Mouse (Mus musculus) forebrain, embryonic 16.5 days (tissue): ENCODE data around the gene Add3. TPM values are rescaled to one million over a fixed set of nuclear protein-coding genes. Genes with fewer than 3 reads are reported as not detected.

Experiments used
- ATAC-seq: fragments of 200-750 bp; cut with Nextera tagmentation; 2 replicates; pipeline ENCODE4 v1.8.0; 2017; ENCODE audit warnings: mild to moderate bottlenecking, moderate library complexity
- H3K27ac ChIP-seq: fragments of 300-500 bp; sonication (generic); 2 replicates; pipeline ENCODE4 v1.5.1; 2014; ENCODE audit warnings: low read length, control low read depth
- H3K27me3 ChIP-seq: fragments of 300-500 bp; sonication (generic); replicated peaks from 2 replicates; pipeline ENCODE4 v1.6.1; 2014; ENCODE audit warnings: low read length; ENCODE audit not compliant: control insufficient read depth, insufficient read depth
- H3K36me3 ChIP-seq: fragments of 300-500 bp; sonication (generic); 2 replicates; pipeline ENCODE4 v1.6.1; 2014; ENCODE audit not compliant: control insufficient read depth, insufficient read depth
- H3K4me1 ChIP-seq: fragments of 300-500 bp; sonication (generic); replicated peaks from 2 replicates; pipeline ENCODE4 v1.6.1; 2014; ENCODE audit warnings: low read length; ENCODE audit not compliant: control insufficient read depth, insufficient read depth
- H3K4me2 ChIP-seq: fragments of 300-500 bp; sonication (generic); 2 replicates; pipeline ENCODE4 v1.6.1; 2014; ENCODE audit warnings: mild to moderate bottlenecking, low read length, control low read depth
- H3K4me3 ChIP-seq: fragments of 300-500 bp; sonication (generic); replicated peaks from 2 replicates; pipeline ENCODE4 v1.5.1; 2014; ENCODE audit warnings: mild to moderate bottlenecking, low read length, control low read depth
- H3K9ac ChIP-seq: fragments of 300-500 bp; sonication (generic); replicated peaks from 2 replicates; pipeline ENCODE4 v1.6.1; 2014; ENCODE audit warnings: low read depth, low read length, control low read depth
- H3K9me3 ChIP-seq: fragments of 300-500 bp; sonication (generic); 2 replicates; pipeline ENCODE4 v1.6.1; 2016; ENCODE audit warnings: low read length; ENCODE audit not compliant: control insufficient read depth
- WGBS: fragments of 180-500 bp; shearing (Covaris S2); extraction: QIAGEN DNeasy Blood & Tissue Kit; methylation state at CpG from one replicate; pipeline ENCODE4 v1.1.7; 2014; 5-methylcytosine and 5-hydroxymethylcytosine counted together
- polyA plus RNA-seq: library from polyadenylated mRNA; unstranded; fragments of >200 nt; fragmentation: Nextera tagmentation; extraction: Ambion mirVana; gene quantifications from 2 replicates; pipeline ENCODE4 v1.2.1, GENCODE M21; 2015

The Add3 gene
- polyA plus RNA-seq, 1 experiment from 2014 or later, result 30.6 TPM

DNA sequence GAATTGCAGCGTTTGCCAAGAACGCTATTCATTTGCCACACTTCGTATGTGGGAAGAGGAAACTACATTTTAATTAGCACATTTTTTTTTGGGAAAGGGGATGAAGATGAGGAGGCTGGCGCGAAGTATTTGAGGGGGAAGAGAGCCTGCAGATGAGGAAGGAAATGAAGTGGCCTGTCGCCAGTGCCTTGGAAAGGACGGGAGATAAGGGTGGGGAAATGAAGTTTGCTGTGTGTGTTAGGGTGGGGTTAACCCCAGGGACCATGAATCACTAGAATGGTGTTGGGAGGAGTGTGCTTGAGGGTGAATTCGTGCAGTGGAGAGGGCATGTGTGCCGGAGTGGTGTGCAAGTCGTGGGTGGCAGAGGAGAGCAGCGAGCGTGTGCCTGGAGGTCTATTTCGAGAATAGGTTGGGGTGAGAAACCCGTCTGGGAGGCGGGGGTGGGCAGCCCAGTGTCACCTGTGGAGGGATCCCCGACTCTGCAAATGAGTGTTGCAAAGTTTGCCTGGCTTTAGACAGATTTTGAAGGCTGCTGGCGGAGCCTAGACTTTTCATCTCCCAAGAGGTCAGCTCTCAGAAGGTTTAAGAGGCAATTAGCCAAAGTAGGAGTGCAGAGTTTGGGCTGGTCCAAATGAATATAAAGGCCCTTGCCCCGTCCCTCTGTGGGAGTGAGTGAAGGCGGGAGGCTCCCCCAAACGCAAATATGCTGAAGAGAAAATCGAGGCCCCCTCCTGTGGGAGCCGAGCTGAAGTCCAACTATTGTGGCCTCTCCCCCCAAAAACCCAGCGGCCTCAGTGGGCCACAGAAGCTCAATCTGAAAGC is 1.2 kb downstream of the Add3 start:
- H3K9me3 ChIP-seq, result no peaks in the 10 kb centered on the region
- 2% methylated on average over 23 of the region's 23 CpGs for WGBS
- ATAC-seq, result no peak; the same call in 1 of the 2 replicates

DNA sequence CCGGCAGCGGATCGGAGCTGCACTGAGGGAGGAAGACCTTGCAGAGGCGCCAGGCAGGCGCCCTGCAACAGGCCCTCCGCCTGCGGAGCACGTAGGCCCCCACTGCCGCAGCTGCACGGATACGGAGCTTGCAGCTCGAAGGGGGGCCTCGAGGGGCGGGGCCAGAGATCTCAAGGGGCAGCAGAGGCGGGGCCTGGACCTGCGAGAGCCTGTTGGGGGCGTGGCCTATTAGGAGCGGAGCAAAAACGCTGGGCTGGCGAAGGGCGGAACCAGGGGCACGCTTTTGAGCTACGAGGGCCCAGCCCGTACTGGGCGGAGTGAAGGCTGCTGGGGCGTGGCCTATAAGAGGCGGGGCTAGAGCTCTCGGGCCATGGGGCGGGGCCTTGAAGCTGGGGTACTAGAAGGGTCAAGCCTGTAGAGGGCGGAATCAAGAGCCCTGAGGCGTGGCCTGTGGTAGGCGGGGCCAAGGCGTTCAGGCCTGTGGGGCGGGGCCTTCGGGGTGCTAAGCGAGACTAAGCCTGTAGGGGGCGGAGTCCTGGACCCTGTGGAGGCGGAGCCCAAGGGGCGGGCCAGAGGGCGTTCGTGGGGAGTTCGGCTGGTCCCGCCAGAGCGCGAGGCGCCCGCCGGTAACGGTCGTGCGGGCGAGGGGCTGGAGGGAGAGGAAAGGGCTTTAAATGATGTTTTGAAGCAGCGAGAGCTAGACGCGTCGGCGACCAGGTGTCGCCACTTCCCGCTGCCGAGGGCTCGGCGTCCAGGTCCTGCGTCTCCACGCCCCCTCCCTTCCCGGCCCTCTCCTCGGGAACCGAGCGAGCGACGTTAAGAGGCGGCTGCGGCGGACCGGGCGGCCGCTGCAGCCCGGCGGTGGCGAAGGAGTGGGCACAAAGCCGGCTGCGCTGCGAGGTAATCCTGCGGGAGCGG is 2.2 kb downstream of the Add3 start:
- ATAC-seq, result peak; percentile 92
- Histone ChIP-seq H3K4me2 (peak overlapping the region; percentile 97), H3K27ac (peak overlapping the region; percentile 27), H3K9ac (peak overlapping the region; percentile 81), H3K4me1 (peaks cover 20% of the 10 kb centered on the region), H3K4me3 (peak overlapping the region; percentile 94), H3K27me3 (peaks cover 5% of the 10 kb centered on the region; the same call in 1 of the 2 replicates), H3K9me3 (no peaks in the 10 kb centered on the region), H3K36me3 (no peaks in the 10 kb centered on the region)
- under 1% methylated on average over 72 of the region's 84 CpGs for WGBS

More for the DNA sequence above, 1.2 kb downstream of the Add3 start:
- Histone ChIP-seq H3K4me2 (peak overlapping the region; percentile 97), H3K27ac (peak overlapping the region; percentile 3), H3K4me3 (peak overlapping the region; percentile 94), H3K4me1 (peaks cover 24% of the 10 kb centered on the region), H3K27me3 (peaks cover 5% of the 10 kb centered on the region; the same call in 1 of the 2 replicates), H3K9ac (peak overlapping the region; percentile 55), H3K36me3 (no peaks in the 10 kb centered on the region)

DNA sequence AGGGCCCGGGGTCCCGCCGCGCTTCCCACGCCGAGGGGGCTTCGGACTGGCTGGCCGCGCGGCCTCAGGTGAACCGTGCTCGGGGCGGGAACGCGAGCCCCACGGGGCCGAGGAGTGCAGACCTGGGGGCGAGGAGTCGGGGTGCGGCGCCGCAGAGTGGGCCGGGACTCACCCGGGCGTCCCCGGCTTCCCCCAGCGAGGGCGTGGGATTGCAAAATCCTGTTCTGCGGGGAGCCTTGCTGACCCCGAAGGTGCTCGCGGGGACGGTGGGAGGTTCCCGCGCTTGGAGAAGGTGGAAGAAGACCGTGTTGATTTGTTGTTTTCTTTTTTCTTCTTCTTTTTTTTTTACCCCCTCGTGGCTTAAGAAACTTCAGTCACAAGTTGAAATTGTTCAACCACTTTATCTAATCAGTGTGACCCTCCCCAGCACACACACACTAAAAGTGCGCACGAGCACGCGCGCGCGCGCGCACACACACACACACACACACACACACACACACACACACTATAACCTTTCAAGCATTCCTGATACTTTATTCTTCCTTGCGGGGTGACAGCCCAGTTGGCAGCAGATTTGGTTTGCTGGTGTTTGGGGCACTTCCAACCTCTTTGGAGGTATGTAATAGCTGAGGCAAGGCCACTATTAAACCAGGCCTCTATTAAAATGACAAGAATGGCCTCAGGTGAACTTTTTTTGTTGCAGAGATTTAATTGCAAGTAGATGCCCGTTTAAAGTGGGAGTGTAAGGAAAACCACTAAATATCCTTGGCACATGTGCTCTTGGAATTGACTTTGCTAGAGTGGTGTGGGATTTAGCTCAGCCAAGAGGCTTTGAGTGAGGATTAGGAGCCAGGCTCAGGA is 3.1 kb downstream of the Add3 start:
- peaks cover 5% of the 10 kb centered on the region; the same call in 1 of the 2 replicates for H3K27me3 ChIP-seq
- peaks cover 20% of the 10 kb centered on the region for H3K4me1 ChIP-seq
- ATAC-seq, result peak; percentile 10; the same call in 1 of the 2 replicates
- H3K27ac ChIP-seq, result peak overlapping the region; percentile 27; the same call in 1 of the 2 replicates
- 0% methylated on average over 48 of the region's 48 CpGs for WGBS
- H3K9me3 ChIP-seq, result no peaks in the 10 kb centered on the region
- H3K36me3 ChIP-seq, result no peaks in the 10 kb centered on the region
- peak overlapping the region; percentile 94 for H3K4me3 ChIP-seq
- H3K9ac ChIP-seq, result peak overlapping the region; percentile 81
- peak overlapping the region; percentile 97 for H3K4me2 ChIP-seq

DNA sequence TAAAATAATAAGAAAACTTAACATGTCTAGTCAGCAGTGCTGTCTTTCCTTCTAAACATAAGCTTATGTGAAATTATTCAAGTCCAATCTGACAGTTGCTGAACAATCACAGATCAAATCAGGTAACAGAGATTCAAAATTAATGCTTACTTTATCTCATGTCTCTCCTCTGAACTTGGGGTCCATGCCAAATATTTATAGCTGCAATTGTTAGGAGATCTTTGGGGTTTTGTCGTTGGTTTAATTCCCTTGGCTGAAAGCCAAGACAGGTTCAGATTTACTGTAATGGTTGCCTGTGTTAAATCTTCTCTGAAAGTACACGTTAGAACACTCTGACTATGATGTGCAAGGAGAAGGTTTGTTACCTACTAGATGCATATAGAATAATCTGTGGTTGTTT is 4.8 kb downstream of the Add3 start:
- no peak for ATAC-seq

DNA sequence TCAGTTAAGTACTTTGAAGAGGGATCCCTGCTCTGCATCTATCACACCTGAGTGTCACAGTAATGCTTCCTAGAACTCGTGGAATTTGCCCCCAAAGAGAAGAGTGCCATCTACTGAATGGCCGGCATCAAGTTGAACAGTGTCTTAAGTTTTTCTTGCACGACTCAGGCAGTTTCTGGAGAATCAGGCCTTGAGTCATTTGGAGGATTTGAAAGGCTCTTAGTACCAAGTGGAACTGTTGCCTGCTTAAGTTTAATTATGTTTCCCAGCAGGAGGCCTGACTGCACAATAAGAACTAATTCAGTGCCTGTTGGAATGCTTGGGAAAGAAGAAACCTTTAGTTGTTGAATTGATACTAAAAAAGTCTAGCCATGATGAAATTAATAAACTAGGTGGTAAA is 9.1 kb downstream of the Add3 start:
- no peaks in the 10 kb centered on the region for H3K4me1 ChIP-seq
- no peak for ATAC-seq
- H3K9me3 ChIP-seq, result no peaks in the 10 kb centered on the region
- no peaks in the 10 kb centered on the region for H3K27me3 ChIP-seq
- no peak overlapping the region for H3K4me3 ChIP-seq
- H3K36me3 ChIP-seq, result no peaks in the 10 kb centered on the region
- H3K4me2 ChIP-seq, result no peak overlapping the region
- 8% methylated on average over 3 of the region's 3 CpGs for WGBS
- H3K9ac ChIP-seq, result no peak overlapping the region
- H3K27ac ChIP-seq, result no peak overlapping the region

More for the DNA sequence above, 4.8 kb downstream of the Add3 start:
- 7% methylated on average over 2 of the region's 2 CpGs for WGBS
- Histone ChIP-seq H3K4me1 (peaks cover 20% of the 10 kb centered on the region), H3K27me3 (no peaks in the 10 kb centered on the region), H3K4me2 (no peak overlapping the region), H3K9ac (no peak overlapping the region), H3K4me3 (no peak overlapping the region), H3K27ac (no peak overlapping the region), H3K36me3 (no peaks in the 10 kb centered on the region), H3K9me3 (no peaks in the 10 kb centered on the region)

DNA sequence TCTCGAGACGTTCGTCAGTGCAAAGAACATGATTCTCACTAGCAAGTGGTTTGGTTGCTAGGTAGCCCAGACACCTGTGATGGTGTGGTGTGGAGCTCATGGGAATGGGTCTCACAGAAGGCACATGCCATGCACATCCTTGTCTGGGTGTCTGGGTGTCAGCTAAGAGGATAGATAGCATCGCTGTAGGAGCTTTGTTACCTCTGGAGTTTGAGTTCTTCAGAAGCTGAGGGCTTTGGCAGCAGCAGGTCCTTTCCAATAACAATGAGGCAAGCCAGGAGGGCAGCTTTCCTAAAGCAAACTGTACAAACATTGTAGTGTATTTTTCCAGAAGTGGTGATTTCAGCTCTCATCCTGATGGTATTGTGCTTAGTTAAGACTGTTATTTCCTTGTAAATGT is 12.2 kb downstream of the Add3 start:
- 88% methylated on average over 4 of the region's 4 CpGs for WGBS
- Histone ChIP-seq H3K27ac (no peak overlapping the region), H3K4me3 (no peak overlapping the region), H3K4me2 (no peak overlapping the region), H3K9ac (no peak overlapping the region), H3K36me3 (no peaks in the 10 kb centered on the region), H3K9me3 (no peaks in the 10 kb centered on the region), H3K27me3 (no peaks in the 10 kb centered on the region), H3K4me1 (no peaks in the 10 kb centered on the region)
- no peak for ATAC-seq

DNA sequence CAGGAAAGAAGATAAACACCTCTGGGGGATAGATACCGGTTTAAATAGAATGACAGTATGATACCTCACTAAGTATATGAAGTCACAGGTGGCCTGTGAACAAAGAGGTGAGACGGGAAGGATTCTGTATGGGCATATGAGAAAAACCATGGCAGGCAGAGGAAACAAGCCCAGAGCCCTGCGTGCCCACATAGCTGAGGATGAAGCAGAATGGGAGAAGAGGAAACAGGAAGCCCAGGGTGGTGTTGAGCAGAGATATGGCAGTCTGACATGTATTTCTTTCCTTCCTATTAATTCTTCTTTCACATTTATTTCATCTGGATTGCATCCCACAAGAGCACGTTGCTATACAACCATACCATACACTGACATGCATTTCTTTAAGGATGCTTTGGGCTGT is 12.9 kb downstream of the Add3 start:
- Histone ChIP-seq H3K4me3 (no peak overlapping the region), H3K27ac (no peak overlapping the region), H3K27me3 (no peaks in the 10 kb centered on the region), H3K36me3 (no peaks in the 10 kb centered on the region), H3K4me1 (no peaks in the 10 kb centered on the region), H3K9ac (no peak overlapping the region), H3K9me3 (no peaks in the 10 kb centered on the region), H3K4me2 (no peak overlapping the region)
- WGBS, result 76% methylated on average over 4 of the region's 4 CpGs
- no peak for ATAC-seq

DNA sequence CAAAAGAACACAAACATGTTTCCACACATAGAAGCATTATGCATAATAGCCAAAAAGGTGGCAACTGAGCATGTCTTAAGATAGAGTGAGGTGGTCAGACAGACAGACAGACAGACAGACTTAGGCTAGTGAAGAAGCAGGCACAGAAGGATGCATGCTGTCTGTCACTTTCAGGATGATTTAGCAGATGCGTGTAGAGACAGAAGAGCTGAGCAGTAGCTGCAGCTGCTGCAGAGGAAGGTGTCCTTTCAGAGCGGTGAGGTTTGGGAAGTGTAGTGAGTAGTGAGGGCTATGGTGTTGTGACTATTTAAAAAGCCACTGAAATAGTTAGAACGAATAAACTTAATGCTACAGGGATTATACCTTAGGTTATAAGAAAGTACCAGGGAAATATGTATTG is 13.9 kb downstream of the Add3 start:
- no peak overlapping the region for H3K9ac ChIP-seq
- no peaks in the 10 kb centered on the region for H3K36me3 ChIP-seq
- H3K9me3 ChIP-seq, result no peaks in the 10 kb centered on the region
- ATAC-seq, result no peak
- H3K27me3 ChIP-seq, result no peaks in the 10 kb centered on the region
- no peak overlapping the region for H3K4me3 ChIP-seq
- no peak overlapping the region for H3K4me2 ChIP-seq
- no peak overlapping the region for H3K27ac ChIP-seq
- no peaks in the 10 kb centered on the region for H3K4me1 ChIP-seq
- 82% methylated on average over 3 of the region's 3 CpGs for WGBS
